Mouse (Mus musculus) common myeloid progenitor, adult 5-6 weeks (primary cell): ENCODE measurements around the gene Tars2. TPM values are rescaled to one million over a fixed set of nuclear protein-coding genes. Genes with fewer than 3 reads are reported as not detected.
"Not testable (repeated sequence)": the region's sequence is repeated elsewhere in the genome, so short reads cannot be mapped to it uniquely, and the experiment has no call there.

Source experiments
- ATAC-seq: replicated peaks from 2 replicates; pipeline ENCODE4 v1.8.0; 2016; ENCODE audit warnings: low read depth, mild to moderate bottlenecking, moderate TSS enrichment, inconsistent platforms; ENCODE audit not compliant: poor library complexity, severe bottlenecking
- total RNA-seq: library from RNA; stranded (forward); fragments of 200-1000, 187-1606 nt; gene quantifications from 2 replicates; pipeline ENCODE4 v1.2.3, GENCODE M21; 2017

Tars2 gene
- total RNA-seq, 1 experiment from 2014 or later = 45.6 TPM

GRCm38 (mm10) chr3:95700233-95700681, 59.7 kb downstream of the Tars2 start:
- ATAC-seq = no peak

DNA sequence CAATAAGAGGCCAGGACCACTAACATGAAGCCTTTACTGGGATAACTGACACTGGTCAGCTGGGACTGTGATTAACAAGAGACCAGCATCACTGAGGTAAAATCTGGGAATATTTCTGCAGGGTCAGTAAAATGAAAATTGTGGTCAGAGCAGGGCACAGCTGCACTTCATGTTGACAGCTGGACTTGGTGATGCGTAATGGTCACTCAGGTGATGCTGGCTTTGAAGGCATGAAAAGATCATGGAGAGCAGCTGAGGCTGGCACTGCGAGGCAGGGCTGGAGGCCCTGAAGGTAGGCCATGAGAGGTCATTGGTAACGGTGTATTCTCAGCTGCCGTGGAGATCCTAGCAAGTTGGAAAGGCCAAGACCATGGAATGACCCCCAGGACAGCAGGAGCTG, 61.7 kb downstream of the Tars2 start:
- no peak for ATAC-seq

DNA sequence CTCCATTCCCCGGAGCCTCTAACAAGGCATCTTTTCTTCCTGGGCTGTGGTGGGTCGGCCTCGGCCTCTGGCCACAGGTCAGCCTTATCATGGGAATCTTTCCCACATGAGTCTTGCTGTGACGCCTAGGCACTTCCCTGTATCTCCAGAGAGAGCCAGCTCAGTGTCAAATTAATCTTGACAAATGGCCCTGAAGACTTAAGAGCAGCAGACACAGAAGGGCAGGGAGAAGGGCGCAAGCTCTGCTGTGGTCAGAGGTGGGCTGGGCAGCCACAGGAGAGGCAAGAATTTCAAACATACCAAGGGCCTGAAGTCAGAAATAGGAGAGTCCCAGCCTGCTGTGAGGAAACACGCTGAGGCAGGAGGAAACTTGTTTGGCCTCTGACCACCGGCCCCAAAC, 63.6 kb downstream of the Tars2 start:
- ATAC-seq = no peak

- ATAC-seq = no peak
Observed at GRCm38 (mm10) chr3:95695796-95696195, 64.2 kb downstream of the Tars2 start.

DNA sequence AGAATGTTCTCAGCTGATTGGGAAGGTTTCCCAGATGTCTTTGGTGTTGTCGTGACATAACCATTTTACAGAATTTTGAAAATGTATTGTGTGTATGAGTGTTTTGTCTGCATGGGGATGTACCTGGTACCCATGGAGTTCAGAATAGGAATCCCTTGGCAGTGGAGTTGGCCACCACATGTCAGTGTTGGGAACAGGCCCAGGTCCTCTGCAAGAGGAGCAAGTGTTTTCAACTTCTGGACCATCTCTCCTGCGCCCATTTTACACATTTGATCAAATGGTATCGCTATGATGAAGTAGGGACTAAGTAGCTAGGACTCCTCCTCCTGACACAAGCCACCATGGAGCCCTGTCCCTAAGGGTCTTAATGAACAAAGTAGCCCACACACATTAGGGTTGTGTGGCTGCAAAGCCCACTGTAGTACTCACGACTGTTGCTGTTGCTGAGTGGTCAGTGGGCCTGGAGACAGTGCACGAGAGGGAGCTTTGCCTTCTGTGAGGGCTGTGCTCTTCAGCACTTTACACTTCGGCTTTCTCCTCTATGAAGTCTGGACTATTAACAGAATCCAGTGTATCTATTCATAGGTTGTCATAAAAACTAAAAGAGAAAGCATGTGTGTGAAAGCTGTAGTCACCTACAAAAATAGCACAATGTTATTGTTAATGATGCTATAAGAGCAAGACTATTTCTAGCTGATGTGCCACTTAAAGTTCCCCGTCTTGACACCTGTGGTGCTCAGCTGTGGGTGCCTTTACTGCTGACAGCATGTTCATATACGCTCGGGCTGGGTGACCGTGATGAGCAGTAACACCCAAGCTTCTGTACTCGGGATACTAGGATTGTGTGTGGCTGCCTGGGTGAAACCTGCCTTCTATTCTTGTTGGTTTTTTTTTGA, 65.0 kb downstream of the Tars2 start:
- no peak for ATAC-seq

GRCm38 (mm10) chr3:95693821-95694807, 65.9 kb downstream of the Tars2 start:
- peak; percentile 45 for ATAC-seq

DNA sequence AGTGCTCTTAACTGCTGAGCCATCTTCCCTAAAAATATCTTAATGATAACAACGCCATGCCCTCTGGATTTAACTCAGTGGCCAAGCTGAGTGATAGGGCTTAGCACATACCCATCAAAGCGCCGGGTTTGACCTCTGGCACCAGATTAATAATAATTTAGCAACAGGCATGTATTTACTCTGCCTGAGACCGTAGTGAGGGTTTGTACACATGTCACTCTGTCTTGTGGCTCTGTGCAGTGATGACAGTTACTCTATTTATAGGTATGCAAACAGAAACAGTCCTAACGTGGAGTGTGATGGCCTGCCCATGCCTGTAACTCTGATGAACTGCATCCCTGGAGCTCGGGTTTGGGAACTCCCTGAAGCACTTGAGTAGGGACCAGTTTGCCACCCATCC, 67.3 kb downstream of the Tars2 start:
- ATAC-seq = no peak

DNA sequence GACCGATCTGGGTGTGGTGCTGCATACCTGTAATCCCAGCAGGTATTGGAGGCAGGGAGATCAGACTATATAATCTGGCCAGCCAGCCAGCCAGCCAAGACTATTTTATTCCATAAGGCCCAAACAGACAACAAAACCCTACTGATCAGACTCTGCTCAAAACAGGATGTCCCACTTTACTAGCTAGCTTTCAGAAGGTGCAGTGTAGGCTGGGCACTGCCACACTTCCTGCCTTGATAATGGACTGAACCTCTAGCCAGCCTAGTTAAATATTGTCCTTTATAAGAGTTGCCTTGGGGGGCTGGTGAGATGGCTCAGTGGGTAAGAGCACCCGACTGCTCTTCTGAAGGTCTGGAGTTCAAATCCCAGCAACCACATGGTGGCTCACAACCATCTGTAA, 69.5 kb downstream of the Tars2 start:
- ATAC-seq = not testable (repeated sequence)

Other genes with a start within 250 kb of the Tars2 start
- 74.8 and 75.3 TPM in 2 replicates for gene Ctss, start 233.4 kb downstream of the Tars2 start, total RNA-seq
- not detected in 2 replicates for gene Hormad1, start 200.5 kb downstream of the Tars2 start, total RNA-seq
- gene Golph3l, start 171.3 kb downstream of the Tars2 start, total RNA-seq = 65.9 and 72.7 TPM in 2 replicates
- 79.4 and 79.7 TPM in 2 replicates for gene Ensa, start 135.2 kb downstream of the Tars2 start, total RNA-seq
- gene Mcl1, start 101.4 kb downstream of the Tars2 start, total RNA-seq = 141 and 159 TPM in 2 replicates
- gene Adamtsl4, start 72.3 kb downstream of the Tars2 start, total RNA-seq = 0.37 TPM in 1 of 2 replicates, not detected in the other
- not detected in 2 replicates for gene Ecm1, start 20.6 kb downstream of the Tars2 start, total RNA-seq
- gene Rprd2, start 58.7 kb upstream of the Tars2 start, total RNA-seq = 26.5 and 27.2 TPM in 2 replicates
- gene Prpf3, start 95.7 kb upstream of the Tars2 start, total RNA-seq = 41.0 and 63.6 TPM in 2 replicates
- gene Mrps21, start 111.3 kb upstream of the Tars2 start, total RNA-seq = 315 and 391 TPM in 2 replicates
- gene Ciart, start 122.0 kb upstream of the Tars2 start, total RNA-seq = 14.6 and 18.5 TPM in 2 replicates
- 43.4 and 62.9 TPM in 2 replicates for gene BC028528, start 131.8 kb upstream of the Tars2 start, total RNA-seq
- gene Aph1a, start 133.8 kb upstream of the Tars2 start, total RNA-seq = 32.3 and 40.9 TPM in 2 replicates
- gene Car14, start 144.5 kb upstream of the Tars2 start, total RNA-seq = not detected in 2 replicates
- gene Anp32e, start 169.0 kb upstream of the Tars2 start, total RNA-seq = 560 and 574 TPM in 2 replicates
- 28.9 and 33.8 TPM in 2 replicates for gene Plekho1, start 235.8 kb upstream of the Tars2 start, total RNA-seq